ENCODE assay signal across 28 mouse cellular contexts in the genomic region with DNA sequence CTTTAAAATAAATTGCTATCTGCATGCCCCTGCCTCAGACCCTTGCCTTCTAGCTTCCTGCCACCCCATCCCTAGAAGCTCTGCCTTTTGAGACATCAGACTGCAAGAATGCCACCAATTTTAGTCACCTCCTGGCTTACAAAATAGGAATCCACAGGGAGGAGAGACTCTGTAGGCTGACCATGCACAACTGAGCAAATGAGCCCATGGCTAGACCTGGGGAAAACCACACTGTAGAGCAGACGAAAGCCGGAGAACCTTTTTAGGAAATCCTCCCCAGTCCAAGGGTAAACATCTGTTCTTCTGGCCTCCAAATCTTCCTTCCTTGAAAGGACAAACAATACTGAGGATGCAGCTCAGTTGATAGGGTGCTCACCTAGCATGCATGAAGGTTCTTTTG.
"Had no signal": no experiment of that assay in that cellular context is flagged by ENCODE, and none has a peak within 500 bp of the region (broad histone marks: within the 10 kb centered on the region; RNA-seq: fewer than 3 reads in every experiment).

No protein-coding gene starts in this region.

- ATAC-seq: forebrain, embryonic 13.5 days; forebrain, embryonic 14.5 days; forebrain, embryonic 15.5 days; forebrain, embryonic 16.5 days; forebrain, postnatal 0 days had no signal

- H3K4me2 ChIP-seq: embryonic facial prominence, embryonic 12.5 days; embryonic facial prominence, embryonic 13.5 days; embryonic facial prominence, embryonic 15.5 days; forebrain, embryonic 12.5 days; forebrain, embryonic 13.5 days; forebrain, embryonic 15.5 days had no signal

- DNase-seq: cerebellum, adult 2 months; cerebellum, adult 8-10 months; cerebellum, adult 9-10 months; cerebellum, adult 9-11 months; cerebellum, postnatal 10 days; cerebellum, postnatal 14 days; cerebellum, postnatal 25 days; cerebellum, postnatal 36 days; embryo, embryonic 11 days; forebrain, postnatal 0 days; gastrocnemius, adult 2 months; gastrocnemius, postnatal 10 days; gastrocnemius, postnatal 14 days; gastrocnemius, postnatal 25 days; gastrocnemius, postnatal 36 days; heart, adult 18-20 months; heart, adult 2 months had no signal

- H3K4me1 ChIP-seq: embryonic facial prominence, embryonic 10.5 days; embryonic facial prominence, embryonic 12.5 days; embryonic facial prominence, embryonic 13.5 days; embryonic facial prominence, embryonic 15.5 days; forebrain, embryonic 12.5 days; forebrain, embryonic 13.5 days; forebrain, embryonic 15.5 days had no signal

- H3K27ac ChIP-seq: embryonic facial prominence, embryonic 10.5 days; embryonic facial prominence, embryonic 12.5 days; embryonic facial prominence, embryonic 13.5 days; embryonic facial prominence, embryonic 15.5 days; forebrain, embryonic 10.5 days; forebrain, embryonic 12.5 days; forebrain, embryonic 13.5 days; forebrain, embryonic 15.5 days; gastrocnemius, adult 2 months; heart, adult 2 months had no signal

- H3K27me3 ChIP-seq: embryonic facial prominence, embryonic 12.5 days; embryonic facial prominence, embryonic 13.5 days; embryonic facial prominence, embryonic 15.5 days; forebrain, embryonic 12.5 days; forebrain, embryonic 13.5 days; forebrain, embryonic 15.5 days had no signal

- H3K36me3 ChIP-seq: embryonic facial prominence, embryonic 10.5 days; embryonic facial prominence, embryonic 12.5 days; embryonic facial prominence, embryonic 13.5 days; embryonic facial prominence, embryonic 15.5 days; forebrain, embryonic 10.5 days; forebrain, embryonic 12.5 days; forebrain, embryonic 15.5 days had no signal

- H3K9ac ChIP-seq: embryonic facial prominence, embryonic 12.5 days; embryonic facial prominence, embryonic 13.5 days; embryonic facial prominence, embryonic 15.5 days; forebrain, embryonic 12.5 days; forebrain, embryonic 13.5 days; forebrain, embryonic 15.5 days; forebrain, postnatal 0 days had no signal

- H3K9me3 ChIP-seq: embryonic facial prominence, embryonic 10.5 days; embryonic facial prominence, embryonic 12.5 days; embryonic facial prominence, embryonic 13.5 days; embryonic facial prominence, embryonic 15.5 days; forebrain, embryonic 10.5 days; forebrain, embryonic 12.5 days; forebrain, embryonic 13.5 days; forebrain, embryonic 15.5 days had no signal

- H3K4me3 ChIP-seq: embryonic facial prominence, embryonic 10.5 days; embryonic facial prominence, embryonic 12.5 days; embryonic facial prominence, embryonic 13.5 days; embryonic facial prominence, embryonic 15.5 days; erythroblast, embryonic 14.5 days; forebrain, embryonic 10.5 days; forebrain, embryonic 12.5 days; forebrain, embryonic 13.5 days; forebrain, embryonic 15.5 days; gastrocnemius, adult 2 months; heart, adult 2 months had no signal
